Mouse (Mus musculus) thymus, adult 2 months (tissue): ENCODE measurements around the gene Cyp4b1.
"Not testable (repeated sequence)": the region's sequence is repeated elsewhere in the genome, so short reads cannot be mapped to it uniquely, and the experiment has no call there.

ENCODE experiments used
- CTCF ChIP-seq: fragments of 200-500 bp; IDR thresholded peaks from 2 replicates; pipeline ENCODE4 v1.5.1; 2012; ENCODE audit warnings: mild to moderate bottlenecking, control low read depth, low read length, moderate library complexity, borderline replicate concordance; ENCODE audit not compliant: control insufficient read depth, poor library complexity, insufficient read depth; ENCODE audit errors: extremely low read depth
- POLR2A ChIP-seq: fragments of 200-500 bp; IDR thresholded peaks from 2 replicates; pipeline ENCODE4 v1.6.1; 2012; ENCODE audit warnings: mild to moderate bottlenecking, low read length, control low read depth, moderate library complexity; ENCODE audit not compliant: control insufficient read depth, poor library complexity, insufficient read depth; ENCODE audit errors: extremely low read depth

DNA sequence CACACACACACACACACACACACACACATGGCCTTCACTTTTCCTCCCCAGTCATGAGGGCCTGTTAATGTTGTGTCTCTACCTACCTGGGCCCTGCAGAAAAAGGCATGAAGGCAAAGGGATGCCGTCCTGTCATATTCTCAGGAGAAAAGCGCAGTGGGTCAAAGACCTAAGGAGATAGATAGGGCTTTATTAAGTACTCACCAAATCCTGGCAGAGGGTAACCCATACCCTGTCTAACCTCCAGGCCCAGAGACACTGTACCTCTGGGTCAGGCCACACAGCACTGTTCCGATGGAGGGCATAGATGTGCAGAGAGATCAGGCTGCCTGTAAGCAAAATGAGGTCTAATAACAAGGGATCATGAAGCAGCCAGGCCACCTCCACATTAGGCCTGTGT, 22.0 kb downstream of the Cyp4b1 start:
- TF ChIP-seq POLR2A, CTCF: not testable (repeated sequence)
